Mouse (Mus musculus): ENCODE results near the gene Pde11a. TPM values are rescaled to one million over a fixed set of nuclear protein-coding genes. Genes with fewer than 3 reads are reported as not detected.

The Pde11a gene
- polyA plus RNA-seq, 1 experiment, result 0.03 TPM

- DNase-seq (ENCODE audit: low spot score), result no peak
These were observed 379.3 kb downstream of the Pde11a start for GRCm38 (mm10) chr2:75959183-75959849.

GRCm38 (mm10) chr2:75955709-75956108 lies 382.9 kb downstream of the Pde11a start:
- no peak for DNase-seq (ENCODE audit: low spot score)

GRCm38 (mm10) chr2:75953320-75953719 lies 385.3 kb downstream of the Pde11a start:
- no peak for DNase-seq (ENCODE audit: low spot score)

- no peak for DNase-seq (ENCODE audit: low spot score)
These were observed 387.9 kb downstream of the Pde11a start for GRCm38 (mm10) chr2:75950685-75951084.

Other genes with a start within 250 kb of the Pde11a start
- gene Cyct, start 21.7 kb upstream of the Pde11a start, polyA plus RNA-seq (2012; rRNA removed), result 0.21 TPM in 1 of 2 replicates, not detected in the other
- 23.2 and 24.8 TPM in 2 replicates for gene Rbm45, start 31.2 kb upstream of the Pde11a start, polyA plus RNA-seq (2012; rRNA removed)
- gene Osbpl6, start 67.7 kb upstream of the Pde11a start, polyA plus RNA-seq (2012; rRNA removed), result 4.7 and 4.8 TPM in 2 replicates